Mouse (Mus musculus) spleen, adult 2 months (tissue): ENCODE measurements around the gene Fpgs. TPM values are rescaled to one million over a fixed set of nuclear protein-coding genes. Genes with fewer than 3 reads are reported as not detected.

Experiments
- DNase-seq, 2 experiments: peaks; one replicate each; pipeline versions ENCODE4 v3.0.0 to v3.0.0-alpha.2; 2012 to 2021; ENCODE audit warnings: low spot score in 2 of 2, low read depth in 1 of 2
- H3K27ac ChIP-seq: fragments of 200-500 bp; 2 replicates; pipeline ENCODE4 v1.5.1; 2012; ENCODE audit warnings: low read length, inconsistent platforms; ENCODE audit not compliant: insufficient read depth
- H3K27me3 ChIP-seq: fragments of 200-500 bp; 2 replicates; pipeline ENCODE4 v1.6.1; 2012; ENCODE audit warnings: mild to moderate bottlenecking, moderate library complexity, low read length, inconsistent platforms; ENCODE audit not compliant: control insufficient read depth, insufficient read depth
- H3K36me3 ChIP-seq: fragments of 200-500 bp; 2 replicates; pipeline ENCODE4 v1.6.1; 2012; ENCODE audit warnings: mild to moderate bottlenecking, low read length, inconsistent platforms; ENCODE audit not compliant: control insufficient read depth, insufficient read depth
- H3K4me1 ChIP-seq: fragments of 200-500 bp; 2 replicates; pipeline ENCODE4 v1.6.1; 2011; ENCODE audit warnings: inconsistent platforms; ENCODE audit not compliant: control insufficient read depth, insufficient read depth, insufficient read length
- H3K4me3 ChIP-seq: fragments of 200-500 bp; 2 replicates; pipeline ENCODE4 v1.5.1; 2011; ENCODE audit warnings: mild to moderate bottlenecking, inconsistent platforms; ENCODE audit not compliant: insufficient read depth, insufficient read length; ENCODE audit errors: extremely low read depth
- CTCF ChIP-seq: fragments of 200-500 bp; IDR thresholded peaks from 2 replicates; pipeline ENCODE4 v1.5.1; 2011; ENCODE audit warnings: mild to moderate bottlenecking, inconsistent platforms; ENCODE audit not compliant: insufficient read depth, insufficient read length, insufficient replicate concordance; ENCODE audit errors: extremely low read depth
- POLR2A ChIP-seq: fragments of 200-500 bp; IDR thresholded peaks from 2 replicates; pipeline ENCODE4 v1.6.1; 2011; ENCODE audit warnings: low read depth, low read length, inconsistent platforms
- WGBS: fragments of 180-500 bp; shearing (Covaris S2); methylation state at CpG from one replicate; pipeline ENCODE4 v1.1.7; 2018; 5-methylcytosine and 5-hydroxymethylcytosine counted together
- polyA plus RNA-seq: library from polyadenylated mRNA; depleted of rRNA; stranded (reverse); fragments of >200 nt; gene quantifications from 2 replicates; pipeline ENCODE4 v1.2.3, GENCODE M21; 2012

Fpgs gene
- polyA plus RNA-seq, 1 experiment: 34.5 TPM

DNA sequence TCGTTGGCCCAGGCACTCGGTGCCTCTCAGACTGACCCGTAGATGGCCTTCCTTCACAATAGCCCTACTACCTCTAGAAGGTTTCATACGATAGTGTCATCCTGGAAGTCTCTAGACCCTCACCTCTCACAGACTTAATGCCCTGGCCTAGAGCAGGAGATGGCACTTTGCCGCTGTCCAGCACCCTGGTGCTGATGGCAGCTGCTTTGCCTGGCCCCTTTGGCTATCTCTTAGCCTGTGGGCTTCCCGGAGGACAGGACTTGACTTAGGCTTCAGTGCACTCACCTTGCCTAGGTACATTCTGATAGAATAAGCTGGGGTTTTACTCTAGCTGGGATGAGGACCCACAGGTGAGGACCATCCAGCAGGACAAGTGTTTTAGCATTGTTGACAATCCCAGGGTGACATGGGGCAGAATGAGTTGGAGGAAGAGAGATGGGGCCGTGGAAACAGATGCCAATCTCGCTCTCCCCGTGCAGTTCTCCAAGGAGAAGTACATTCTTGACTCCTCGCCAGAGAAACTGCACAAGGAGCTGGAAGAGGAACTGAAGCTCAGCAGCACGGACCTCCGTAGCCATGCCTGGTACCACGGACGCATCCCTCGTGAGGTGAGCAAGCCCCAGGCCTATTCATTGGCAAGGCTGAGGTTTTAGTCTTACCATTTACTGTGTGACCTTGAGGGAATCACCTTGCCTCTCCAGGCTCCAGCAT is 40.5 kb upstream of the Fpgs start:
- Histone ChIP-seq H3K27ac (no peak overlapping the region), H3K36me3 (peaks cover 68% of the 10 kb centered on the region), H3K4me3 (no peak overlapping the region), H3K4me1 (no peaks in the 10 kb centered on the region; the same call in 1 of the 2 replicates), H3K27me3 (no peaks in the 10 kb centered on the region)
- TF ChIP-seq CTCF: no peak
- no peak for TF ChIP-seq POLR2A
- DNase-seq: no peak
- 70% methylated on average over 15 of the region's 15 CpGs for WGBS

DNA sequence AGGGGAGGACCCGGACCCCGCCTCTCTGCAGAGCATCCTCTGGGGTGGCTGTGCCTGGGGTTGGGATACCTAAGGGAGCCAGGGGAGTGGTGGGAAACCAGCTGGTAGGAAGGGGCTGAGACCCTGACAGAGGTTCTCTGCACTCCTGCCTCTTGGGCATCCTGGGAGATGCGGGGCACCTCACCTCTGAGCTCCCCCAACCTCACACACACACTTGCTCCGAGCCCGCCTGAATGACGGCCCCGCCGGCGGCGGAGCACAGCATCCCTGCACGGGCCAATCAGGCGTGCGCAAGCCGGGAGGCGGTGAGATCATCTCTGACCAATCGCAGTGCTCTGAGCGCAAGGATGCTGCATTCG is 38.2 kb upstream of the Fpgs start:
- Histone ChIP-seq H3K27ac (no peak overlapping the region), H3K27me3 (no peaks in the 10 kb centered on the region), H3K4me1 (no peaks in the 10 kb centered on the region; the same call in 1 of the 2 replicates), H3K4me3 (no peak overlapping the region), H3K36me3 (peaks cover 64% of the 10 kb centered on the region)
- no peak for DNase-seq
- TF ChIP-seq POLR2A: no peak
- no peak for TF ChIP-seq CTCF
- 94% methylated on average over 18 of the region's 18 CpGs for WGBS

DNA sequence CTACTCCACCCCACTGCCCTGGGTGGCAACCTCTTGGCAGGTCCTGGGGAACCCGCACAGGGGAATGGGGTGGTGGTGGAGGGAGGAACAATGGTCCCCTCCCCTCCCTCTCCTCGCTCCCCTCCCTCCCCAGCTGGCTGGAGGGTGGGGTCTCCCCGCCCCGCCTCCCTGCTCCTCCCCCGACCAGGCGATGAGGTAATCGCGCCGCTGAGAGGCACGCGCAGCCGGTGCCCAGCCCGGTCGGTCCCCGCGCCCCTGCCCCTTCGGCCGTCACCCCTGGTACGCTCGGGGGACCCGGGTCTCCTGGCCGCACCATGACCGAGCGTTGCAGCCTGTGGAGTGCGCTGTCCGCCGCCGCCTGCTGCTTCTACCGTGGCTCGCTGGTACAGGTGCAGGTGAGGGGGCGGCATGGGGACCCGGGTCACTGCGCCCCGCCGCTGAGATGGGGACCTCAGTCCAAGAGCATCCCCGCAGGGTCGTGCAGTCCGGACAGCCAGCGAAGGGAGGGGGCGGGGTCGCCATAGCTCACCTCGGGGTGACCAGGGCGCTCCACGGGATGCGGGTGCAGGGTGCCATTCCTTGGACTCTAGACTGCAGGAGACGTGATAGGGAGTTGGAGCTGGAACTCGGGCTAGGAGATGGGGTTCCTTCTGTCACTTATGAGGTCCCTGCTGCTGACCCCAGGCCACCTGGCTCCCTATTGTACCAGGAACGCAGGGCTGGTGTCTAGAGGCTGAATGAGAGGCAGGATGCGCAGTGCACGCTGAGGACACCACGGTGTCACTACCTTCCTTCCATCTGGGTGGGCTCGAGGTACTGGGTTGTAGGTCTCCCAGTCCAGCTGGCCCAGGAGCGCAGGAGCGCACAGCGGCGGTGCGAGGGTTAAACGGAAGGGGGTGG is 37.6 kb upstream of the Fpgs start:
- H3K4me1 ChIP-seq: no peaks in the 10 kb centered on the region; the same call in 1 of the 2 replicates

DNA sequence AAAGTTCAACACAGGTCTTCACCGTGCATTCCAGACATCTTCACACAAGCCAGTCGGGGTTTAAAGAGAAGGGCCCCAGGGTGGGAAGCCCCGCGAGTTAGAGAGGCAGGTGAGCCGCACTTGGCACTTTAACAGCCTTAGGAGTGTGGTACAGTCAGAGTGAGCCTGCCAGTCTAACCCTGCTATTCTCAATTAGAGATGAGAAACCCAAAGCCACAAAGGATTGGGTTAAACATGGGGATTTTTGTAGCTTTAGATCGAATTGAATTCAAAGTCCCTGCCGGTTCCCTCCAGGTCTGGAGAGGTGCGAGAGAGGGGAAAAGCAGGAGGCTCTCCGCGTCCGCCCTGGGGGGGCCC is 36.9 kb upstream of the Fpgs start, which contains the start of gene 6330409D20Rik:
6330409D20Rik (minus strand) TSS at position 101 of the 357 bp plus-strand sequence.
- Histone ChIP-seq H3K27ac (no peak within 1 kb of the TSS), H3K4me3 (no peak within 1 kb of the TSS), H3K4me1 (no peaks in the 10 kb centered on the region; the same call in 1 of the 2 replicates), H3K27me3 (no peaks in the 10 kb centered on the region), H3K36me3 (peaks cover 56% of the 10 kb centered on the region)
- DNase-seq: no peak
- TF ChIP-seq CTCF: no peak
- no peak for TF ChIP-seq POLR2A
- 82% methylated on average over 11 of the region's 11 CpGs for WGBS

More for the DNA sequence above, 37.6 kb upstream of the Fpgs start:
- Histone ChIP-seq H3K4me3 (no peak overlapping the region), H3K27ac (no peak overlapping the region), H3K27me3 (no peaks in the 10 kb centered on the region), H3K36me3 (peaks cover 59% of the 10 kb centered on the region)
- TF ChIP-seq POLR2A (no peak), CTCF (no peak)
- no peak for DNase-seq
- 82% methylated on average over 54 of the region's 58 CpGs for WGBS

DNA sequence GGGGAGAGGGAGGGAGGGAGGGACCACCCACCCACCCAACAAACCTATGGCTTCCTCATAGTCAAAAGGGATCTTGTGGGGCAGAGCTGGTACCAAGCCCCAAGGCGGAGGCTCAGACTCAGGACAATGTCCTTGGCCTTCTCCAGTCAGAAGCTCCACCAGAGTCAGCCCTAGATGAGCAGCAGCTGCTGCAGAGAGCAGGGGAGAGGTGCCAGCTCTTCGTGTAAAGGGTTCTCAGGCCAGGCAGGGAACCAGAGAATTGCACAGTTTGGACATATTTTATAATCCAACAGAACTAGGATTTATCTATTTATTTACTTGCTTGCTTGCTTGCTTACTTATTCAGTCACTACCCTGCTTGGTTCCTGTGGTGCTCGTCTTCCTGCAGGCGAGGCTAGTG is 35.4 kb upstream of the Fpgs start:
- H3K4me1 ChIP-seq: peaks cover 3% of the 10 kb centered on the region
- H3K4me3 ChIP-seq: no peak overlapping the region
- WGBS: 84% methylated on average over 4 of the region's 4 CpGs
- H3K27ac ChIP-seq: no peak overlapping the region
- H3K36me3 ChIP-seq: peaks cover 43% of the 10 kb centered on the region
- no peaks in the 10 kb centered on the region for H3K27me3 ChIP-seq
- no peak for DNase-seq
- TF ChIP-seq POLR2A (no peak), CTCF (no peak)

DNA sequence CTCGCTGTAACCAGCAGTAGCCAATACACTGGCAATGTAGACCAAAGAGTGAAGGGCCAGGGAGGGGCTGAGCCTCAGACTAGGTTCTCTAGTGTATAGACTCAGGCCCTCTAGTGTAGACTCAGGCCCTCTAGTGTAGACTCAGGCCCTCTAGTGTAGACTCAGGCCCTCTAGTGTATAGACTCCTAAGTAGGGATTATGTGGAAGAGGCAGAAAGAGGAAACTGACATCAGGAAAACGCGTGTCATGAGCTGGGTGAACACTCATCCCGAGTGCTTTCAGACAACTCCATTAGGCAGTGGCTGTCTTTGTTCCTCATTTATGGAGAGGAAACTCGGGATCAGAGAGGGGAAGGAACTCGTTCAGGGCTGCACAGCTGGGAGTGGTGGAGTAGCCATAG is 33.1 kb upstream of the Fpgs start:
- no peak overlapping the region for H3K27ac ChIP-seq
- H3K4me3 ChIP-seq: no peak overlapping the region
- peaks cover 3% of the 10 kb centered on the region for H3K4me1 ChIP-seq
- H3K27me3 ChIP-seq: no peaks in the 10 kb centered on the region
- no peak for TF ChIP-seq CTCF
- TF ChIP-seq POLR2A: no peak
- 69% methylated on average over 6 of the region's 6 CpGs for WGBS
- peaks cover 34% of the 10 kb centered on the region for H3K36me3 ChIP-seq
- DNase-seq: no peak

DNA sequence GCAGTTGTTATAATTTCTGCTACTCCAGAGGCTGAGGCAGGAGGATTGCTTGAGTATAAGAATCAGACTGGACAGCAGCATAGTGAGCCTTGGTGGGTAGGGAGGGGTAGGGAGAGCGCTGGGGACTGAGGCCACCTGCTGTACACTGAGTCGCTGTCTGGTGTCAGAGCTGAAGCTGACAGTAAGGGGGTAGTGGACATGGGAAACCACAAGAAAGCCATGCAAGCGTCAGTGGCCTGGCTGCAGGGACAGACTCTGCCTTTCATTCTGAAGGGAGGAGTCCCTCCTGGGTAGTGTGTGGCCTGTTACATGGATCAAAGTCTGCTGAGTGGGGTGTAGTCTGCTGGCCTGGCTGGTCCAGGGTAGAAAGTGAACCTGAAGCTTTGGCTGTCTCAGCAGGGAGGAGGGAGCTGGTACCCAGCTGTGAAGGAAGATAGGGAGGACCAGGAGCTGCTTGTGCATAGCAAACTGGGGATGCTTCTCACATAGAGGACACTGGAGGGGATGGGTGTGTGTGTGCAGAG is 32.4 kb upstream of the Fpgs start:
- 62% methylated on average over 3 of the region's 3 CpGs for WGBS
- no peak for TF ChIP-seq CTCF
- Histone ChIP-seq H3K4me1 (peaks cover 3% of the 10 kb centered on the region), H3K36me3 (peaks cover 27% of the 10 kb centered on the region), H3K27me3 (no peaks in the 10 kb centered on the region), H3K4me3 (no peak overlapping the region), H3K27ac (no peak overlapping the region)
- DNase-seq: no peak
